Mouse (Mus musculus) CH12.LX (cell line): ENCODE results near the gene Steap3. TPM values are rescaled to one million over a fixed set of nuclear protein-coding genes. Genes with fewer than 3 reads are reported as not detected.

Experiments
- DNase-seq: peaks from one replicate; pipeline ENCODE4 v3.0.0-alpha.2; 2013; ENCODE audit errors: extremely low read depth
- H3K27ac ChIP-seq: 2 replicates; pipeline ENCODE4 v1.5.1; 2012; ENCODE audit warnings: low read depth, mild to moderate bottlenecking, control low read depth, moderate library complexity; ENCODE audit not compliant: insufficient read depth
- H3K27me3 ChIP-seq: replicated peaks from 2 replicates; pipeline ENCODE3; 2012; ENCODE audit warnings: inconsistent platforms
- H3K36me3 ChIP-seq, 2 experiments: replicated peaks in 1 of 2; 2 replicates each; pipeline versions ENCODE3 to v1.6.1; 2012; ENCODE audit warnings: inconsistent platforms in 1 of 2, low read length in 1 of 2, mild to moderate bottlenecking in 1 of 2, mixed read lengths in 1 of 2, moderate library complexity in 1 of 2; ENCODE audit not compliant: control insufficient read depth in 1 of 2, insufficient read depth in 1 of 2
- H3K4me1 ChIP-seq, 2 experiments: 2 replicates each; pipeline ENCODE4 v1.6.1; 2012; ENCODE audit warnings: inconsistent platforms in 1 of 2, moderate library complexity in 1 of 2; ENCODE audit not compliant: insufficient read depth in 2 of 2, control insufficient read depth in 1 of 2
- H3K4me2 ChIP-seq: 2 replicates; pipeline ENCODE4 v1.6.1; 2012; ENCODE audit warnings: low read depth, mild to moderate bottlenecking, control low read depth; ENCODE audit not compliant: poor library complexity, insufficient read depth, severe bottlenecking
- H3K4me3 ChIP-seq, 3 experiments: fragments of 150-350 bp in 1 of 3; sonication (generic) in 1 of 3; replicated peaks in 1 of 3; 2 replicates each; pipeline versions ENCODE3 to v1.5.1; 2011 to 2012; ENCODE audit warnings: low read depth in 2 of 3, low read length in 2 of 3, mild to moderate bottlenecking in 2 of 3, moderate library complexity in 2 of 3, control low read depth in 1 of 3, improper control_type of control experiment in 1 of 3, inconsistent platforms in 1 of 3, mixed read lengths in 1 of 3; ENCODE audit not compliant: poor library complexity in 1 of 3
- H3K79me2 ChIP-seq: replicated peaks from 2 replicates; pipeline ENCODE4 v1.6.1; 2012; ENCODE audit warnings: mild to moderate bottlenecking, moderate library complexity; ENCODE audit not compliant: control insufficient read depth, poor library complexity, insufficient read depth, severe bottlenecking; ENCODE audit errors: extremely low read depth
- H3K9ac ChIP-seq: 2 replicates; pipeline ENCODE4 v1.6.1; 2012; ENCODE audit warnings: low read depth, mild to moderate bottlenecking, control low read depth, moderate library complexity; ENCODE audit not compliant: insufficient read depth
- H3K9me3 ChIP-seq: replicated peaks from 2 replicates; pipeline ENCODE3; 2012; ENCODE audit warnings: low read length, inconsistent platforms, mixed read lengths
- BHLHE40 ChIP-seq: IDR thresholded peaks from 2 replicates; pipeline ENCODE4 v1.6.1; 2011; ENCODE audit warnings: mild to moderate bottlenecking, low read depth, low read length, improper control_type of control experiment
- CHD1 ChIP-seq: IDR thresholded peaks from 2 replicates; pipeline ENCODE4 v1.6.1; 2012; ENCODE audit warnings: low read depth, low read length, improper control_type of control experiment, inconsistent platforms
- CTCF ChIP-seq, 2 experiments: IDR thresholded peaks in 1 of 2; conservative IDR thresholded peaks in 1 of 2; 2 replicates each; pipeline ENCODE4 v1.5.1; 2011 to 2012; ENCODE audit warnings: low read depth in 2 of 2, low read length in 2 of 2, improper control_type of control experiment in 1 of 2, inconsistent platforms in 1 of 2, mild to moderate bottlenecking in 1 of 2, moderate library complexity in 1 of 2
- ELF1 ChIP-seq: IDR thresholded peaks from 2 replicates; pipeline ENCODE4 v1.6.1; 2014; ENCODE audit warnings: low read depth, mild to moderate bottlenecking, inconsistent platforms, low read length, improper control_type of control experiment
- ETS1 ChIP-seq: conservative IDR thresholded peaks from 2 replicates; pipeline ENCODE4 v1.6.1; 2012; ENCODE audit warnings: low read depth, mild to moderate bottlenecking, inconsistent platforms, low read length, improper control_type of control experiment, moderate library complexity
- GABPA ChIP-seq: IDR thresholded peaks from 2 replicates; pipeline ENCODE4 v1.6.1; 2012; ENCODE audit warnings: low read depth, low read length, improper control_type of control experiment, inconsistent platforms; ENCODE audit not compliant: insufficient replicate concordance
- HCFC1 ChIP-seq: IDR thresholded peaks from 2 replicates; pipeline ENCODE4 v1.6.1; 2012; ENCODE audit warnings: low read depth, mild to moderate bottlenecking, inconsistent platforms, low read length, improper control_type of control experiment
- IRF4 ChIP-seq: IDR thresholded peaks from 2 replicates; pipeline ENCODE4 v1.6.1; 2014; ENCODE audit warnings: low read depth, mild to moderate bottlenecking, inconsistent platforms, low read length, improper control_type of control experiment
- JUND ChIP-seq: conservative IDR thresholded peaks from 2 replicates; pipeline ENCODE4 v1.6.1; 2011; ENCODE audit warnings: low read depth, low read length, improper control_type of control experiment
- MEF2A ChIP-seq: IDR thresholded peaks from 2 replicates; pipeline ENCODE4 v1.6.1; 2014; ENCODE audit warnings: low read depth, mild to moderate bottlenecking, inconsistent platforms, low read length, improper control_type of control experiment, borderline replicate concordance
- MYC ChIP-seq: IDR thresholded peaks from 2 replicates; pipeline ENCODE4 v1.6.1; 2011; ENCODE audit warnings: low read depth, mild to moderate bottlenecking, improper control_type of control experiment, low read length
- NRF1 ChIP-seq: IDR thresholded peaks from 2 replicates; pipeline ENCODE4 v1.6.1; 2014; ENCODE audit warnings: low read depth, mild to moderate bottlenecking, inconsistent platforms, low read length, improper control_type of control experiment, moderate library complexity
- PAX5 ChIP-seq: IDR thresholded peaks from 2 replicates; pipeline ENCODE4 v1.6.1; 2012; ENCODE audit warnings: low read length, inconsistent platforms, mixed read lengths
- RAD21 ChIP-seq: IDR thresholded peaks from 2 replicates; pipeline ENCODE4 v1.6.1; 2011; ENCODE audit warnings: low read depth, mild to moderate bottlenecking, low read length, improper control_type of control experiment, moderate library complexity
- SIN3A ChIP-seq: IDR thresholded peaks from 2 replicates; pipeline ENCODE4 v1.6.1; 2012; ENCODE audit warnings: low read length, improper control_type of control experiment, inconsistent platforms
- SMC3 ChIP-seq: IDR thresholded peaks from 2 replicates; pipeline ENCODE4 v1.6.1; 2011; ENCODE audit warnings: low read depth, low read length, improper control_type of control experiment
- TBP ChIP-seq: conservative IDR thresholded peaks from 2 replicates; pipeline ENCODE4 v1.6.1; 2011; ENCODE audit warnings: low read depth, low read length, improper control_type of control experiment
- TCF12 ChIP-seq: IDR thresholded peaks from 2 replicates; pipeline ENCODE4 v1.6.1; 2014; ENCODE audit warnings: low read depth, mild to moderate bottlenecking, inconsistent platforms, low read length, improper control_type of control experiment
- USF1 ChIP-seq: IDR thresholded peaks from 2 replicates; pipeline ENCODE4 v1.6.1; 2014; ENCODE audit warnings: low read depth, mild to moderate bottlenecking, inconsistent platforms, low read length, improper control_type of control experiment
- USF2 ChIP-seq: conservative IDR thresholded peaks from 2 replicates; pipeline ENCODE4 v1.6.1; 2011; ENCODE audit warnings: low read depth, low read length, improper control_type of control experiment
- ZKSCAN1 ChIP-seq: IDR thresholded peaks from 2 replicates; pipeline ENCODE4 v1.6.1; 2012; ENCODE audit warnings: low read depth, inconsistent platforms, low read length, improper control_type of control experiment, borderline replicate concordance
- ZNF384 ChIP-seq: IDR thresholded peaks from 2 replicates; pipeline ENCODE4 v1.6.1; 2012; ENCODE audit warnings: low read depth, low read length, improper control_type of control experiment, inconsistent platforms
- dilution Hi-C: fragments of 300-500 bp; cut with MboI; formaldehyde crosslinking; loops from 2 replicates; pipeline ENCODE4 v1.14.3; 2020; ENCODE audit warnings: low sequenced_read_pairs; ENCODE audit not compliant: extremely low pct_unique_long_range_greater_than_20kb, extremely low pct_ligation_motif_present
- in situ Hi-C: fragments of 300-500 bp; cut with MboI; formaldehyde crosslinking; loops from 3 replicates; pipeline ENCODE4 v1.14.3; 2019; ENCODE audit warnings: low sequenced_read_pairs, low pct_ligation_motif_present, low pct_unique_long_range_greater_than_20kb, mixed read lengths
- polyA plus RNA-seq: library from polyadenylated mRNA; unstranded; fragments of >175 nt; gene quantifications from 2 replicates; pipeline ENCODE4 v1.2.1, GENCODE M21; 2012; ENCODE audit warnings: low read depth; ENCODE audit not compliant: insufficient read length
- total RNA-seq, 2 experiments: library from RNA; depleted of rRNA; stranded (reverse); fragments of 300-350 nt in 1 of 2; fragments of >200 nt in 1 of 2; gene quantifications; 2 replicates each; pipeline ENCODE4 v1.2.3; 2012 to 2014

Gene Steap3
- total and polyA plus RNA-seq, 3 experiments, result 1.2 to 8.0 (median 2.9) TPM

- Histone ChIP-seq H3K27ac (no peak overlapping the region), H3K79me2 (no peaks in the 10 kb centered on the region), H3K27me3 (no peaks in the 10 kb centered on the region), H3K4me2 (no peak overlapping the region), H3K9ac (no peak overlapping the region)
- DNase-seq, result no peak
- TF ChIP-seq NRF1, result no peak
- no peak for TF ChIP-seq MEF2A
- TF ChIP-seq SIN3A, result no peak
- TF ChIP-seq IRF4, result no peak
- TF ChIP-seq TBP, result no peak
- no peak for TF ChIP-seq ZNF384
- no peak for TF ChIP-seq ELF1
- TF ChIP-seq BHLHE40, result no peak
- no peak for TF ChIP-seq USF1
- no peak for TF ChIP-seq TCF12
- no peak for TF ChIP-seq USF2
- TF ChIP-seq GABPA, result no peak
- TF ChIP-seq HCFC1, result no peak
- no peak for TF ChIP-seq CHD1
- TF ChIP-seq SMC3, result no peak
- no peak for TF ChIP-seq ZKSCAN1
- TF ChIP-seq ETS1, result no peak
- no peak for TF ChIP-seq RAD21
- TF ChIP-seq, all 38 proteins: peak for 0
- in situ Hi-C loops (no loop called here), dilution Hi-C loops (no loop called here)
- Histone ChIP-seq H3K4me3 (no peak overlapping the region), H3K36me3 (no peaks in the 10 kb centered on the region), H3K9me3 (no peaks in the 10 kb centered on the region), H3K4me1 (no peaks in the 10 kb centered on the region; a peak in 1 of 4 replicates)
These were observed 33.3 kb upstream of the Steap3 start for GRCm38 (mm10) chr1:120305801-120306200.

- dilution Hi-C loops, result no loop called here
- in situ Hi-C loops, result no loop called here
- Histone ChIP-seq H3K27me3 (no peaks in the 10 kb centered on the region), H3K4me1 (peaks cover 3 to 17% of the 10 kb centered on the region in 2 experiments; a peak in 3 of 4 replicates), H3K9me3 (peaks cover 20% of the 10 kb centered on the region), H3K4me2 (no peak overlapping the region), H3K4me3 (no peak overlapping the region), H3K36me3 (no peaks in the 10 kb centered on the region), H3K9ac (no peak overlapping the region), H3K27ac (no peak overlapping the region), H3K79me2 (no peaks in the 10 kb centered on the region)
- DNase-seq, result no peak
- TF ChIP-seq CTCF (conservative IDR thresholded peaks at IDR 0.05 in 1 of 2, IDR thresholded peaks at IDR 0.05 in 1 of 2; ENCODE audit: low read depth in 2 of 2, low read length in 2 of 2) (peak in 1 of 2 experiments; percentile 29; a peak in 2 of 4 replicates), PAX5 (no peak), JUND (no peak), RAD21 (no peak; the same call in none of the 2 replicates), MYC (no peak)
These were observed 24.4 kb upstream of the Steap3 start for GRCm38 (mm10) chr1:120296936-120297335.
